Mouse (Mus musculus): ENCODE measurements around the gene Tmem168.

The Tmem168 gene

GRCm38 (mm10) chr6:13586154-13586553 lies 21.7 kb downstream of the Tmem168 start:
- no peak for DNase-seq (ENCODE audit: low read depth, low spot score)

- no peak for DNase-seq (ENCODE audit: low read depth, low spot score)
Measured at GRCm38 (mm10) chr6:13584788-13585187, 23.1 kb downstream of the Tmem168 start.

GRCm38 (mm10) chr6:13582075-13582474 lies 25.8 kb downstream of the Tmem168 start:
- DNase-seq (ENCODE audit: low read depth, low spot score): no peak

GRCm38 (mm10) chr6:13565734-13566133 lies 42.2 kb downstream of the Tmem168 start:
- no peak for DNase-seq (ENCODE audit: low read depth, low spot score)

GRCm38 (mm10) chr6:13555266-13555665 lies 52.6 kb downstream of the Tmem168 start:
- DNase-seq (ENCODE audit: low read depth, low spot score): no peak

- no peak for DNase-seq (ENCODE audit: low read depth, low spot score)
Measured at GRCm38 (mm10) chr6:13541761-13542160, 66.1 kb downstream of the Tmem168 start.

GRCm38 (mm10) chr6:13537275-13537964 lies 70.5 kb downstream of the Tmem168 start:
- no peak for DNase-seq (ENCODE audit: low read depth, low spot score)

Data from ES-CJ7 (cell line).